In genomic region chr11:95000128-95000527, GRCm38 (mm10) we compare ENCODE assay signal across 11 mouse cellular contexts. TPM values are rescaled to one million over a fixed set of nuclear protein-coding genes. Genes with fewer than 3 reads are reported as not detected.
DNase-seq lines count a peak whose midpoint lies in the region; ATAC-seq lines count a peak whose summit lies in the region.
"Had no signal": no experiment of that assay in that cellular context is flagged by ENCODE, and none has a peak within 500 bp of the region (broad histone marks: within the 10 kb centered on the region; RNA-seq: fewer than 3 reads in every experiment).

No protein-coding gene starts in this region.

- intact Hi-C loops in heart, postnatal 25 days (cut with DNase I) = loop anchor here (1.0 to 2.0 kb wide), 2 partner anchors 21 to 61 kb away; no protein-coding TSS in a partner anchor

- peak overlapping the region; percentile 44; the same call in 1 of the 2 replicates for H3K9ac ChIP-seq in heart, embryonic 11.5 days (ENCODE audit: low read depth, low read length)
- no peak overlapping the region for H3K9ac ChIP-seq in hindbrain, embryonic 15.5 days
- H3K9ac ChIP-seq in neural tube, embryonic 14.5 days (replicated peaks; ENCODE audit: low read depth, low read length) = no peak overlapping the region

- H3K27ac ChIP-seq in heart, embryonic 11.5 days (ENCODE audit: low read depth, low read length) = no peak overlapping the region
- H3K27ac ChIP-seq in hindbrain, embryonic 15.5 days (replicated peaks) = peak overlapping the region; percentile 67; the same call in 1 of the 2 replicates
- H3K27ac ChIP-seq in neural tube, embryonic 14.5 days (ENCODE audit: low read depth, low read length) = no peak overlapping the region

- peak overlapping the region; percentile 30 for H3K4me3 ChIP-seq in heart, embryonic 11.5 days (ENCODE audit: low read depth, low read length)
- H3K4me3 ChIP-seq in megakaryocyte, embryonic 14.5 days (replicated peaks) = peak overlapping the region; percentile 85
- H3K4me3 ChIP-seq in hindbrain, embryonic 15.5 days = no peak overlapping the region
- H3K4me3 ChIP-seq in neural tube, embryonic 14.5 days (ENCODE audit: low read depth, low read length) = no peak overlapping the region

- H3K4me2 ChIP-seq in heart, embryonic 11.5 days = peak overlapping the region; percentile 44
- no peak overlapping the region for H3K4me2 ChIP-seq in hindbrain, embryonic 15.5 days
- H3K4me2 ChIP-seq in neural tube, embryonic 14.5 days (ENCODE audit: low read depth, low read length) = peak overlapping the region; percentile 0; the same call in 1 of the 2 replicates

- H3K27me3 ChIP-seq in heart, embryonic 11.5 days (ENCODE audit: control insufficient read depth, insufficient read depth, low read length) = no peaks in the 10 kb centered on the region
- no peaks in the 10 kb centered on the region for H3K27me3 ChIP-seq in megakaryocyte, embryonic 14.5 days (replicated peaks)
- H3K27me3 ChIP-seq in hindbrain, embryonic 15.5 days = no peaks in the 10 kb centered on the region
- no peaks in the 10 kb centered on the region for H3K27me3 ChIP-seq in neural tube, embryonic 14.5 days (ENCODE audit: control insufficient read depth, insufficient read depth, low read length)

- ATAC-seq in heart, embryonic 11.5 days (replicated peaks; ENCODE audit: insufficient number of reproducible peaks, low FRiP score, low TSS enrichment) = no peak
- no peak for ATAC-seq in megakaryocyte, adult 5-6 weeks (ENCODE audit: poor library complexity, severe bottlenecking)
- no peak for ATAC-seq in hindbrain, embryonic 15.5 days (ENCODE audit: low FRiP score, low read depth)
- ATAC-seq in neural tube, embryonic 14.5 days (ENCODE audit: low read depth) = no peak
- ATAC-seq in activated CD4-positive, CD25-positive, alpha-beta regulatory T cell, adult 4 months = no peak

- no peak for DNase-seq in heart, postnatal 25 days (ENCODE audit: low spot score)
- no peak for DNase-seq in urinary bladder, postnatal 36 days (ENCODE audit: low spot score in 2 of 2)

- H3K36me3 ChIP-seq in heart, embryonic 11.5 days (ENCODE audit: control insufficient read depth, insufficient read depth, low read length) = peaks cover 36% of the 10 kb centered on the region
- H3K36me3 ChIP-seq in megakaryocyte, embryonic 14.5 days (replicated peaks; ENCODE audit: low read length) = peaks cover 100% of the 10 kb centered on the region
- H3K36me3 ChIP-seq in hindbrain, embryonic 15.5 days = peaks cover 38% of the 10 kb centered on the region
- H3K36me3 ChIP-seq in neural tube, embryonic 14.5 days (ENCODE audit: control insufficient read depth, insufficient read depth, low read length) = peaks cover 59% of the 10 kb centered on the region

- peaks cover 53% of the 10 kb centered on the region for H3K4me1 ChIP-seq in heart, embryonic 11.5 days (ENCODE audit: control insufficient read depth, insufficient read depth, low read length)
- peaks cover 100% of the 10 kb centered on the region for H3K4me1 ChIP-seq in megakaryocyte, embryonic 14.5 days
- peaks cover 40% of the 10 kb centered on the region for H3K4me1 ChIP-seq in hindbrain, embryonic 15.5 days (replicated peaks)
- H3K4me1 ChIP-seq in neural tube, embryonic 14.5 days (ENCODE audit: control insufficient read depth, insufficient read depth, low read length) = peaks cover 27% of the 10 kb centered on the region

- H3K9me3 ChIP-seq in heart, embryonic 11.5 days (replicated peaks; ENCODE audit: control insufficient read depth, low read length) = no peaks in the 10 kb centered on the region
- no peaks in the 10 kb centered on the region for H3K9me3 ChIP-seq in megakaryocyte, embryonic 14.5 days
- no peaks in the 10 kb centered on the region for H3K9me3 ChIP-seq in hindbrain, embryonic 15.5 days
- no peaks in the 10 kb centered on the region for H3K9me3 ChIP-seq in neural tube, embryonic 14.5 days (ENCODE audit: control insufficient read depth, low read length)

- 58% methylated on average over 8 of the region's 8 CpGs for WGBS in heart, embryonic 11.5 days (ENCODE audit: insufficient replicate concordance)
- 77% methylated on average over 8 of the region's 8 CpGs for WGBS in hindbrain, embryonic 15.5 days
- 73% methylated on average over 8 of the region's 8 CpGs for WGBS in neural tube, embryonic 14.5 days

RNA-seq across cellular contexts. Expression of gene Ppp1r9b, which starts 9.3 kb away (rescaled TPM):
- polyA plus RNA-seq in heart, embryonic 11.5 days (2014; fragmentation: Nextera tagmentation; extraction: Ambion mirVana) = 11.4 and 16.3 TPM in 2 replicates
- total RNA-seq in heart, postnatal 25 days (2021) = 10 to 100 TPM; 45.5 to 52.6 TPM
- polyA plus RNA-seq in megakaryocyte, embryonic 14.5 days (2012; ENCODE audit: insufficient read depth, low replicate concordance) = 211 and 280 TPM in 2 replicates
- 73.7 and 76.7 TPM in 2 replicates for total RNA-seq in megakaryocyte, adult 5-6 weeks (2015)
- total RNA-seq in megakaryocyte, adult 5-6 weeks (2017) = 155 and 158 TPM in 2 replicates
- 20.7 and 21.4 TPM in 2 replicates for polyA plus RNA-seq in hindbrain, embryonic 15.5 days (2015; fragmentation: Nextera tagmentation; extraction: Ambion mirVana)
- 27.7 and 29.8 TPM in 2 replicates for polyA plus RNA-seq in neural tube, embryonic 14.5 days (2014; fragmentation: Nextera tagmentation; extraction: Ambion mirVana)
- 10 to 100 TPM; 23.1 to 24.0 TPM for polyA plus RNA-seq in activated CD4-positive, CD25-positive, alpha-beta regulatory T cell, adult 4 months (2017; shearing (Covaris generic))

RNA-seq across cellular contexts. Expression of gene Samd14, which starts 9.6 kb away (rescaled TPM):
- 16.0 and 16.3 TPM in 2 replicates for polyA plus RNA-seq in heart, embryonic 11.5 days (2014; fragmentation: Nextera tagmentation; extraction: Ambion mirVana)
- total RNA-seq in heart, postnatal 25 days (2021) = 1 to 10 TPM; 1.2 to 1.5 TPM
- 775 and 2,394 TPM in 2 replicates for polyA plus RNA-seq in megakaryocyte, embryonic 14.5 days (2012; ENCODE audit: insufficient read depth, low replicate concordance)
- 0.74 and 1.0 TPM in 2 replicates for total RNA-seq in megakaryocyte, adult 5-6 weeks (2015)
- 0.18 and 0.69 TPM in 2 replicates for total RNA-seq in megakaryocyte, adult 5-6 weeks (2017)
- 146 and 176 TPM in 2 replicates for polyA plus RNA-seq in hindbrain, embryonic 15.5 days (2015; fragmentation: Nextera tagmentation; extraction: Ambion mirVana)
- polyA plus RNA-seq in neural tube, embryonic 14.5 days (2014; fragmentation: Nextera tagmentation; extraction: Ambion mirVana) = 131 and 144 TPM in 2 replicates
- polyA plus RNA-seq in activated CD4-positive, CD25-positive, alpha-beta regulatory T cell, adult 4 months (2017; shearing (Covaris generic)) = under 1 TPM in 1 of 2 experiments, not detected in 1; 0.32 TPM

RNA-seq across cellular contexts. Expression of gene Sgca, which starts 24.0 kb away (rescaled TPM):
- polyA plus RNA-seq in heart, embryonic 11.5 days (2014; fragmentation: Nextera tagmentation; extraction: Ambion mirVana) = 24.7 and 25.3 TPM in 2 replicates
- 100 to 1,000 TPM; 142 to 163 TPM for total RNA-seq in heart, postnatal 25 days (2021)
- polyA plus RNA-seq in megakaryocyte, embryonic 14.5 days (2012; ENCODE audit: insufficient read depth, low replicate concordance) = 0.51 TPM in 1 of 2 replicates, not detected in the other
- total RNA-seq in megakaryocyte, adult 5-6 weeks (2015) = not detected in 2 replicates
- total RNA-seq in megakaryocyte, adult 5-6 weeks (2017) = not detected in 2 replicates
- 0.19 TPM in 1 of 2 replicates, not detected in the other for polyA plus RNA-seq in hindbrain, embryonic 15.5 days (2015; fragmentation: Nextera tagmentation; extraction: Ambion mirVana)
- polyA plus RNA-seq in neural tube, embryonic 14.5 days (2014; fragmentation: Nextera tagmentation; extraction: Ambion mirVana) = not detected in 2 replicates
- under 1 TPM in 1 of 2 experiments, not detected in 1; 0.46 TPM for polyA plus RNA-seq in activated CD4-positive, CD25-positive, alpha-beta regulatory T cell, adult 4 months (2017; shearing (Covaris generic))
- polyA plus RNA-seq: CD4-positive, CD25-positive, alpha-beta regulatory T cell, adult 4 months had no signal

RNA-seq across cellular contexts. Expression of gene Hils1, which starts 32.7 kb away (rescaled TPM):
- 0.24 TPM in 1 of 2 replicates, not detected in the other for polyA plus RNA-seq in heart, embryonic 11.5 days (2014; fragmentation: Nextera tagmentation; extraction: Ambion mirVana)
- not detected for total RNA-seq in heart, postnatal 25 days (2021)
- not detected in 2 replicates for polyA plus RNA-seq in megakaryocyte, embryonic 14.5 days (2012; ENCODE audit: insufficient read depth, low replicate concordance)
- total RNA-seq in megakaryocyte, adult 5-6 weeks (2015) = not detected in 2 replicates
- not detected in 2 replicates for total RNA-seq in megakaryocyte, adult 5-6 weeks (2017)
- polyA plus RNA-seq in hindbrain, embryonic 15.5 days (2015; fragmentation: Nextera tagmentation; extraction: Ambion mirVana) = not detected in 2 replicates
- not detected in 2 replicates for polyA plus RNA-seq in neural tube, embryonic 14.5 days (2014; fragmentation: Nextera tagmentation; extraction: Ambion mirVana)
- not detected for polyA plus RNA-seq in activated CD4-positive, CD25-positive, alpha-beta regulatory T cell, adult 4 months (2017; shearing (Covaris generic))
- total RNA-seq: adrenal gland, adult 18-20 months had no signal
- polyA plus RNA-seq: CD4-positive, CD25-positive, alpha-beta regulatory T cell, adult 4 months; embryonic facial prominence, embryonic 11.5 days had no signal

RNA-seq across cellular contexts. Expression of gene Pdk2, which starts 41.0 kb away (rescaled TPM):
- polyA plus RNA-seq in heart, embryonic 11.5 days (2014; fragmentation: Nextera tagmentation; extraction: Ambion mirVana) = 45.6 and 53.0 TPM in 2 replicates
- 100 to 1,000 TPM; 377 to 397 TPM for total RNA-seq in heart, postnatal 25 days (2021)
- polyA plus RNA-seq in megakaryocyte, embryonic 14.5 days (2012; ENCODE audit: insufficient read depth, low replicate concordance) = 35.1 and 38.6 TPM in 2 replicates
- 4.5 and 6.3 TPM in 2 replicates for total RNA-seq in megakaryocyte, adult 5-6 weeks (2015)
- total RNA-seq in megakaryocyte, adult 5-6 weeks (2017) = 0.73 and 1.7 TPM in 2 replicates
- 26.2 and 33.4 TPM in 2 replicates for polyA plus RNA-seq in hindbrain, embryonic 15.5 days (2015; fragmentation: Nextera tagmentation; extraction: Ambion mirVana)
- polyA plus RNA-seq in neural tube, embryonic 14.5 days (2014; fragmentation: Nextera tagmentation; extraction: Ambion mirVana) = 21.8 and 23.1 TPM in 2 replicates
- 1 to 10 TPM; 2.9 to 5.6 TPM for polyA plus RNA-seq in activated CD4-positive, CD25-positive, alpha-beta regulatory T cell, adult 4 months (2017; shearing (Covaris generic))

Comparison
In these comparisons a context has a peak if more than half of its experiments do, and no peak if none do; other contexts are left out.
1. H3K4me3 ChIP-seq: peak in heart, embryonic 11.5 days (single experiment) and megakaryocyte, embryonic 14.5 days (single experiment); none in hindbrain, embryonic 15.5 days (single experiment) and neural tube, embryonic 14.5 days (single experiment).
2. RNA of gene Samd14, which starts 9.6 kb away (polyA plus RNA-seq): 775 to 2,394 TPM in megakaryocyte, embryonic 14.5 days, 146 to 176 TPM in hindbrain, embryonic 15.5 days, 131 to 144 TPM in neural tube, embryonic 14.5 days and 16.0 to 16.3 TPM in heart, embryonic 11.5 days; 0.32 TPM in activated CD4-positive, CD25-positive, alpha-beta regulatory T cell, adult 4 months; every median in the first group is over 10 times any median in the second.
3. RNA of gene Sgca, which starts 24.0 kb away (polyA plus RNA-seq): 24.7 to 25.3 TPM in heart, embryonic 11.5 days; 0.51 TPM in megakaryocyte, embryonic 14.5 days, 0.46 TPM in activated CD4-positive, CD25-positive, alpha-beta regulatory T cell, adult 4 months, 0.19 TPM in hindbrain, embryonic 15.5 days and not detected in neural tube, embryonic 14.5 days; every median in the first group is over 10 times any median in the second.